Mouse (Mus musculus) adrenal gland, postnatal 10 days (tissue): ENCODE data around the gene Npsr1. TPM values are rescaled to one million over a fixed set of nuclear protein-coding genes. Genes with fewer than 3 reads are reported as not detected.

Experiments used
- DNase-seq: peaks from one replicate; pipeline ENCODE4 v3.0.0; 2021; ENCODE audit warnings: mixed read lengths
- long read RNA-seq, 2 experiments: library from polyadenylated mRNA; stranded (forward); transcript quantifications; one replicate each; pipeline ENCODE4 v2.0.0; 2021
- total RNA-seq, 2 experiments: library from RNA; stranded (reverse); gene quantifications; 2 replicates each; pipeline ENCODE4 v1.2.3; 2021

The Npsr1 gene
- total RNA-seq, result not detected
- long read RNA-seq, experiment 1, result 0 reads
- long read RNA-seq, experiment 2, result 0 reads

DNA sequence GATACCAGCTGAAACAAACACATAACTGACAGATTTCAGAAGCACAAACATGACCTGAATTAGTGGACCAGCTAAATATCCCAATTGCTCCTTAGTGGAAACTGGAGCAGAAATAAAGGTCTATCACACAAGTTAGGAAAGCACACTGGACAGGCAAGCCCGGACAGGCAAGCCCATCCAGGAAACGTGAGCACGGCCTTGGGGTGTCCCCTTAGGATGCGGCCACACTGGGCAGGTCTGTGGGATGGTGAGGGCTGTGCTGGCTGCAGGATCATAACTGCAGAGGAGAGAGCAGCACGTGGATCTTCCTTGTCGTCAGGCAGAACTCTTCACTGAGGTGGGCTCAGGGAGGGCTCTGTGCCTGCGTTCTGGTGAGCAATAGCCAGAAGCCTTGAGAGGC lies at the start of gene Npsr1:
TSS of gene Npsr1 (plus strand) at position 301 of the 400 bp plus-strand sequence.
- no peak for DNase-seq

GRCm38 (mm10) chr9:24051538-24051937 lies 46.3 kb upstream of the Npsr1 start:
- no peak for DNase-seq

- no peak for DNase-seq
Measured at GRCm38 (mm10) chr9:24063251-24063650, 34.5 kb upstream of the Npsr1 start.

DNA sequence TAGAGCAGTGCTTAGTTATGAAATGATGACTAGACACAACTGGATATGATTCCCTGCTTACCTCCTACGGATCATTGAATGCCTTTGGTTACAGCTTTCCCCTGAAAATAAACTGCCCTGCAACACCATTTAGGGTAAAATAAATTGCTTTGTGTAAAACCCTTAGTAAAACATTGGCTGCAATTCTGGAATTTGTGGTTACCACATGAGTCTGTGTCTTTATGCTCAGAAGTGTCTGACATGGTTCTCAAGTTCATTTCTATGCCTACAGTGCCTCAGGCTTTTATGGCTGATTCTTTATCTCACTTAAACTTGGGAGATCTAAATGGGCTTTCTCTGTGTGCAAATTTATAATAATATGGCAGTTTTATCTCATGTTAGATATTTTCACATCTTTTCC lies 26.1 kb upstream of the Npsr1 start:
- DNase-seq, result no peak

GRCm38 (mm10) chr9:24077596-24077995 lies 20.2 kb upstream of the Npsr1 start:
- no peak for DNase-seq

GRCm38 (mm10) chr9:24091875-24092274 lies 5.9 kb upstream of the Npsr1 start:
- no peak for DNase-seq

GRCm38 (mm10) chr9:24098526-24098925 lies 730 bp downstream of the Npsr1 start:
- DNase-seq, result no peak

- DNase-seq, result no peak
Measured at GRCm38 (mm10) chr9:24099631-24100030, 1.8 kb downstream of the Npsr1 start.

GRCm38 (mm10) chr9:24119423-24119822 lies 21.6 kb downstream of the Npsr1 start:
- peak; percentile 58 for DNase-seq

- no peak for DNase-seq
Measured at GRCm38 (mm10) chr9:24133142-24133541, 35.3 kb downstream of the Npsr1 start.

GRCm38 (mm10) chr9:24136354-24136753 lies 38.6 kb downstream of the Npsr1 start:
- DNase-seq, result no peak

DNA sequence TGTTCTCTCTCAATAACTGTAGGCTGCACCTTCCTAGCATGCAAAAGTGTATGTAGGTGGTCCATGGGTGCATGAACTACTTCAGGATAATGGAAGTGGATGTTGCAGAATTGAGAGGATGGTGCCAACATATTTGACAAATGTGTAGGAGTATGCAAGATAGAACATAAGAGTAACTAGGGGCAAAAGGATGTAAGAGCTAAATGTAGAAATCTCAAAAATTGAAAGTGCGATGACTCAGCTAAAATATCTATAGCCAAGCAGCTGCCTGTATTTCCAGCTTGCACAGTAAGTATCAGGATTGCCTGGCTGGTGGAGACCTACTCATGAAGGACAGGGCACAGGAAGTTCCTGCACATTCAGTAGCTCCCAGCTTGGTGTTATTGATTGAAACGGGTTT lies 46.5 kb downstream of the Npsr1 start:
- DNase-seq, result no peak

GRCm38 (mm10) chr9:24157208-24157607 lies 59.4 kb downstream of the Npsr1 start:
- DNase-seq, result no peak

DNA sequence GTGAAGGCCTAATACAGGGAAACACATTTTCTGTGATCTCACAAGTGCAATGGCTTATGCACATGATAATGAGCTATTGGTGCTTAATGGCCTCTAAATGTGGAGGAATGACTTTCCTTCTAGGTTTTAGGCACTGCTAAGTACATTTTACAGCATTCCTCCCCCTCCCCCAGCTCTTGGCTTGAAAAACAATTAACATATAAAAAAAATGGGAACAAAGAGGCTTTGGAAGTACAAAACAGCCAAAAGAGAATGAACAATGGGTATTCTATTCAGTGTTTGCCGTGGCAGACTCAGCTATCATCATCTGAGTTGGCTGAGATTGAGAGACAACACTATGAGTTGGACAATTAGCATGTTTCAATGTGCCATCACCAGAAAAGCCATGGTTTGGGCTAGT lies 62.6 kb downstream of the Npsr1 start:
- no peak for DNase-seq

DNA sequence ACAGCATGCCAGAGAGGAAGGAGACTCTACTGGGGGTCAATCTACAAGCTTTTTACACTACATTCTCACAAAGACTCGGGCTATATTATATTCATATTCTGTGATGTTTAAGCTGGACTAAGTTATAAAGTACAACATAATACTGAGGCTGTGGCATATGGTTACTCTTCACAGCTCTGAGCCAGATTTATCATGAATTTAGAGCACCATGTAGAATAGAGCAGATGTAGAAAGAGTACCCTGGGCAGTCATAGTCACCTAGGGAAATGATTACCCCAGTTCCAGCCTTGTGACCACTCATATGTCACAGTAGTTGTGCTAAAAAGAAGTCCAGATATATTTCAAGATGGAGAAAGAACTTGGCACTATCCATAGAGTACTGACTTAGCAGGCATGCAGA lies 70.7 kb downstream of the Npsr1 start:
- no peak for DNase-seq

DNA sequence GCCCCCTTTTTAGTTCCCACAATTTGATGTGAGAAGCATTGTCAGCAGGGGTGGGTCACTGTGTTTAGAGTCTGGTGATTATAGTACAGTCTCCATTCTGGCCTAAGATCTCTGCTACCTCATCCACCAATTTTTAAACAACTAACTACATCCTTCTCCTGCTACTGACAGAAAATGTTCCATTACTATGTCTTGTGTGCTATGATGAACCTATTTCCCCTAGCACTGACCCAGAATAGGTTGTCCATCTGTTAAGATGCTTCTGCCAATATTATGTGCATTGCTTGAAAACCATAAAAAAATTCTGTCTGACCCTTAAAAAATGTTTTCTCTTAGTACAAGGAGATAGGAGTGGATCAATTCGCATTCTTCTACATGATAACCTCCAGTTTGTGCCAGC lies 72.9 kb downstream of the Npsr1 start:
- DNase-seq, result no peak

DNA sequence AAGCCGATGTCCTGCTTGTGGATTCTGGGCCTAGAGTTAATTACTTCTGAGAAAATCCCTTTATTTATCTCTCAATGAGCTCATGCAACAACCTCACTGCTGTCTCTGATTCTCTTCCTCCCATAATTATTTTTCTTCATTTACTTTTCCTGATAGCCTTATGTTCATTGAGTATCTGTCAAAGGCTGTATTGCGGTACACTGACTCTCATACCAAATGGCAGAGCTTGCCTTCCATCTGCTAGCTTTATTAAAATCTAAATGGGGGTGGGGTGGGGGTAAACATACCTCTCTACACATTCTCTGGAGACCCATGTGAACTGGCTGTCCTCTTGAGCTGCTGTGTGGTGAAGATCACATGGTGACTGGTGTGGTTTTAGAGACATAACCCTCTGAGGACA lies 80.9 kb downstream of the Npsr1 start:
- DNase-seq, result no peak

DNA sequence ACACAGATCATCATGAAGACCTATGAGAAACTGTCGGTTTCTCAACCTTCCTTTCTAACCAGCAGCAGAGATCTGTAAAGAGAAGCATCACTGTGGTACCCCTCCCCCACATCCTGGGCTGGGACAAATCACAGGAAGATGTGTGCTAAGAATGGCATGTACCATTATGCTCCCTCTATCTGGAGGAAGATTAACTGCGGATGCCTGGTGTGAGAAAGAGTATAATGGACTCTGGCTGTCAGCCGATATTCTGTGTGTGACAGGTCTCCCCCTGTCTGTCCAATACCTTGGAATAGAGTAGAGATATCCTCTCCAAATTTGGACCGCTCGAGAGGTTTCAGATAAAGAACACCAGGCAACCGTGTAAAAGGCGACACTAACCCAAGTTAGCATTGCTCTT lies 83.1 kb downstream of the Npsr1 start:
- no peak for DNase-seq

- no peak for DNase-seq
Measured at GRCm38 (mm10) chr9:24186289-24186688, 88.5 kb downstream of the Npsr1 start.

- DNase-seq, result no peak
Measured at GRCm38 (mm10) chr9:24189511-24190260, 91.9 kb downstream of the Npsr1 start.

DNA sequence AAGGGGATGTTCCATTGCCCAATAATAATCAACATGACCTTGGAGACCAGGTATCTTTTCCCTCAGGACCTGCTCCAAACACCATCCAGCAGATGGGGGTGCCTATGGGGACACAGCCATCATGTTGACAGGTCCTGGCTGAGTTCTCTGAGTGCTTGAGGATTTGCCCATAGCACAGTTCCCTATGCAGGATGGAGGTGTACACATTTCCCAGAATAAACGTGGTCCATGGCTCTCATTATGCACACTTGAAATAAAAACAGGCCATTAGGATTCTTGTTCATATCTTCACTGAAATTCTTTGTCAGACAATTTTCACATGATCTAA lies 92.4 kb downstream of the Npsr1 start:
- no peak for DNase-seq

DNA sequence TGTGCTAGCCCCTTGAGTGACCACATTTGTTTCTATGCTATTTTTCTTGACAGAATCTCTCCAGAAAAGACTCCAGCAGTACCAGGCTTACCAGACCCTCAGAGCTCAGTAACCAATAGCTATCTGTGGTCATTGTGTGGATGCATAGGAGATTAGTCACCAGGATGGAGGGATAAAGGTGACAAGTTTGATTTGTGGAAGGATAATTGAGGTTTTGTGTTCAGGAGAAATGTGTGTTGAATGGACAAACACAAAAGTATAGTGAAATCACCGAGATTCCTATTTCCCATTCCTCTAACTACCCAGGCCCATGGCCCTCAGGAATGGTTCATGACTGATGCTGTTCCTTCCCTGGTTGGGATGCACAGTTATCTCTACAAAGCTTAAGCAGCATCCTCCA lies 100.5 kb downstream of the Npsr1 start:
- no peak for DNase-seq

DNA sequence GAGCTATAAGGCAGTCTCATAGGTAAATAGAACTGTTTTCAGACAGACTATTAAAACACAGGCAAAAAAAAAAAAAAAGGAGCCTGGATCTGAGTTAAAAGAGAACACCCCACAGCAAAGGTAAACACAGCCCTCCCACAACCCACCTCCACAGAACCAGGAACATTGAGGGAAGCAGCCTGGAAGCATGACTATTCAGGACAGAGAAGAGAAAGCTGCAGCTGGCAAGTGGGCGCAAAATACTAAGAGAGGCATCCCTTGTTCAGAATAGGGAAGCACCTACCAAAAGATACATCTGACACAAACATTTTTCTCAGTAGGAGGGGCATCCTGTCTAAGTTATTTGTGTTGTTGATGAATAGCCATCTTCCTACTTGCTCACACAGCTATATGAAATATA lies 113.8 kb downstream of the Npsr1 start:
- DNase-seq, result no peak

- DNase-seq, result peak; percentile 4
Measured at GRCm38 (mm10) chr9:24217721-24218120, 119.9 kb downstream of the Npsr1 start.

GRCm38 (mm10) chr9:24236461-24236860 lies 138.7 kb downstream of the Npsr1 start:
- no peak for DNase-seq
